Mouse (Mus musculus): ENCODE results near the gene Gm28043. TPM values are rescaled to one million over a fixed set of nuclear protein-coding genes. Genes with fewer than 3 reads are reported as not detected.

The Gm28043 gene
- polyA plus RNA-seq, 1 experiment from 2014 or later: 0.98 TPM

GRCm38 (mm10) chr17:29680174-29680573 is 65.5 kb downstream of the Gm28043 start:
- WGBS (ENCODE audit: insufficient replicate concordance): 78% methylated on average over 2 of the region's 2 CpGs
- Histone ChIP-seq H3K27ac (no peak overlapping the region), H3K36me3 (peaks cover 98% of the 10 kb centered on the region), H3K4me2 (no peak overlapping the region), H3K4me1 (replicated peaks) (peaks cover 28% of the 10 kb centered on the region), H3K4me3 (replicated peaks) (no peak overlapping the region), H3K27me3 (no peaks in the 10 kb centered on the region), H3K9me3 (replicated peaks) (no peaks in the 10 kb centered on the region), H3K9ac (no peak overlapping the region)
- DNase-seq (no peak), ATAC-seq (ENCODE audit: low read depth) (no peak)

- Histone ChIP-seq H3K4me1 (replicated peaks) (peaks cover 35% of the 10 kb centered on the region), H3K36me3 (peaks cover 98% of the 10 kb centered on the region), H3K27me3 (no peaks in the 10 kb centered on the region), H3K4me3 (replicated peaks) (no peak overlapping the region), H3K9ac (no peak overlapping the region), H3K27ac (no peak overlapping the region), H3K4me2 (no peak overlapping the region), H3K9me3 (replicated peaks) (no peaks in the 10 kb centered on the region)
- ATAC-seq (ENCODE audit: low read depth): no peak
- no peak for DNase-seq
- WGBS (ENCODE audit: insufficient replicate concordance): 75% methylated on average over 2 of the region's 2 CpGs
Measured at GRCm38 (mm10) chr17:29680921-29681320, 66.2 kb downstream of the Gm28043 start.

GRCm38 (mm10) chr17:29681669-29682068 is 67.0 kb downstream of the Gm28043 start:
- Histone ChIP-seq H3K27me3 (no peaks in the 10 kb centered on the region), H3K27ac (no peak overlapping the region), H3K9ac (no peak overlapping the region), H3K4me1 (replicated peaks) (peaks cover 43% of the 10 kb centered on the region), H3K36me3 (peaks cover 98% of the 10 kb centered on the region), H3K9me3 (replicated peaks) (no peaks in the 10 kb centered on the region), H3K4me3 (replicated peaks) (no peak overlapping the region), H3K4me2 (no peak overlapping the region)
- WGBS (ENCODE audit: insufficient replicate concordance): 93% methylated on average over 9 of the region's 9 CpGs
- no peak for ATAC-seq (ENCODE audit: low read depth)
- no peak for DNase-seq

- Histone ChIP-seq H3K36me3 (peaks cover 98% of the 10 kb centered on the region), H3K9ac (no peak overlapping the region), H3K9me3 (replicated peaks) (no peaks in the 10 kb centered on the region), H3K27ac (no peak overlapping the region), H3K27me3 (no peaks in the 10 kb centered on the region), H3K4me3 (replicated peaks) (no peak overlapping the region), H3K4me1 (replicated peaks) (peaks cover 49% of the 10 kb centered on the region), H3K4me2 (no peak overlapping the region)
- 84% methylated on average over 7 of the region's 7 CpGs for WGBS (ENCODE audit: insufficient replicate concordance)
- ATAC-seq (ENCODE audit: low read depth) (no peak), DNase-seq (no peak)
Measured at GRCm38 (mm10) chr17:29682261-29682660, 67.6 kb downstream of the Gm28043 start.

GRCm38 (mm10) chr17:29683127-29683526 is 68.5 kb downstream of the Gm28043 start:
- 81% methylated on average over 2 of the region's 2 CpGs for WGBS (ENCODE audit: insufficient replicate concordance)
- H3K27me3 ChIP-seq: no peaks in the 10 kb centered on the region
- peaks cover 57% of the 10 kb centered on the region for H3K4me1 ChIP-seq (replicated peaks)
- DNase-seq (no peak), ATAC-seq (ENCODE audit: low read depth) (no peak)
- peaks cover 98% of the 10 kb centered on the region for H3K36me3 ChIP-seq
- no peak overlapping the region for H3K27ac ChIP-seq
- H3K4me2 ChIP-seq: no peak overlapping the region
- H3K9me3 ChIP-seq (replicated peaks): no peaks in the 10 kb centered on the region
- H3K9ac ChIP-seq: peak overlapping the region; percentile 27; the same call in 1 of the 2 replicates
- no peak overlapping the region for H3K4me3 ChIP-seq (replicated peaks)

GRCm38 (mm10) chr17:29684275-29684674 is 69.6 kb downstream of the Gm28043 start:
- peak; percentile 68 for ATAC-seq (ENCODE audit: low read depth)
- 33% methylated on average over 4 of the region's 4 CpGs for WGBS (ENCODE audit: insufficient replicate concordance)
- Histone ChIP-seq H3K36me3 (peaks cover 98% of the 10 kb centered on the region), H3K4me3 (replicated peaks) (no peak overlapping the region), H3K27ac (peak overlapping the region; percentile 82), H3K4me2 (no peak overlapping the region), H3K9me3 (replicated peaks) (no peaks in the 10 kb centered on the region), H3K4me1 (replicated peaks) (peaks cover 57% of the 10 kb centered on the region), H3K9ac (peak overlapping the region; percentile 49; the same call in 1 of the 2 replicates), H3K27me3 (no peaks in the 10 kb centered on the region)
- DNase-seq: peak; percentile 31

- H3K9me3 ChIP-seq (replicated peaks): no peaks in the 10 kb centered on the region
- peak; percentile 85 for ATAC-seq (ENCODE audit: low read depth)
- H3K9ac ChIP-seq: peak overlapping the region; percentile 48
- H3K36me3 ChIP-seq: peaks cover 100% of the 10 kb centered on the region
- H3K4me1 ChIP-seq (replicated peaks): peaks cover 60% of the 10 kb centered on the region
- DNase-seq: peak; percentile 67
- WGBS (ENCODE audit: insufficient replicate concordance): 51% methylated on average over 5 of the region's 5 CpGs
- peak overlapping the region; percentile 82 for H3K27ac ChIP-seq
- H3K27me3 ChIP-seq: no peaks in the 10 kb centered on the region
- H3K4me2 ChIP-seq: peak overlapping the region; percentile 28
- no peak overlapping the region for H3K4me3 ChIP-seq (replicated peaks)
Measured at GRCm38 (mm10) chr17:29686771-29687170, 72.1 kb downstream of the Gm28043 start.

GRCm38 (mm10) chr17:29687373-29687772 is 72.7 kb downstream of the Gm28043 start:
- H3K9ac ChIP-seq: peak overlapping the region; percentile 8; the same call in 1 of the 2 replicates
- no peaks in the 10 kb centered on the region for H3K27me3 ChIP-seq
- WGBS (ENCODE audit: insufficient replicate concordance): 73% methylated on average over 6 of the region's 6 CpGs
- H3K4me1 ChIP-seq (replicated peaks): peaks cover 60% of the 10 kb centered on the region
- H3K4me3 ChIP-seq (replicated peaks): no peak overlapping the region
- DNase-seq: no peak
- H3K27ac ChIP-seq: peak overlapping the region; percentile 82
- H3K4me2 ChIP-seq: no peak overlapping the region
- H3K36me3 ChIP-seq: peaks cover 99% of the 10 kb centered on the region
- no peaks in the 10 kb centered on the region for H3K9me3 ChIP-seq (replicated peaks)
- ATAC-seq (ENCODE audit: low read depth): no peak

- 95% methylated on average over 10 of the region's 10 CpGs for WGBS (ENCODE audit: insufficient replicate concordance)
- no peak for DNase-seq
- H3K27ac ChIP-seq: no peak overlapping the region
- no peak overlapping the region for H3K4me2 ChIP-seq
- H3K4me3 ChIP-seq (replicated peaks): no peak overlapping the region
- H3K4me1 ChIP-seq (replicated peaks): peaks cover 50% of the 10 kb centered on the region
- no peak overlapping the region for H3K9ac ChIP-seq
- ATAC-seq (ENCODE audit: low read depth): no peak
- no peaks in the 10 kb centered on the region for H3K9me3 ChIP-seq (replicated peaks)
- no peaks in the 10 kb centered on the region for H3K27me3 ChIP-seq
- H3K36me3 ChIP-seq: peaks cover 96% of the 10 kb centered on the region
Measured at GRCm38 (mm10) chr17:29688610-29689009, 73.9 kb downstream of the Gm28043 start.

- Histone ChIP-seq H3K36me3 (peaks cover 96% of the 10 kb centered on the region), H3K9ac (no peak overlapping the region), H3K27ac (peak overlapping the region; percentile 18; the same call in 1 of the 2 replicates), H3K27me3 (no peaks in the 10 kb centered on the region), H3K4me1 (replicated peaks) (peaks cover 34% of the 10 kb centered on the region), H3K9me3 (replicated peaks) (no peaks in the 10 kb centered on the region), H3K4me2 (no peak overlapping the region), H3K4me3 (replicated peaks) (no peak overlapping the region)
- ATAC-seq (ENCODE audit: low read depth) (no peak), DNase-seq (no peak)
- 59% methylated on average over 6 of the region's 6 CpGs for WGBS (ENCODE audit: insufficient replicate concordance)
Measured at GRCm38 (mm10) chr17:29690257-29690656, 75.6 kb downstream of the Gm28043 start.

GRCm38 (mm10) chr17:29692827-29693226 is 78.2 kb downstream of the Gm28043 start:
- no peak overlapping the region for H3K4me2 ChIP-seq
- H3K9ac ChIP-seq: no peak overlapping the region
- peaks cover 8% of the 10 kb centered on the region for H3K4me1 ChIP-seq (replicated peaks)
- H3K4me3 ChIP-seq (replicated peaks): no peak overlapping the region
- H3K9me3 ChIP-seq (replicated peaks): no peaks in the 10 kb centered on the region
- no peak overlapping the region for H3K27ac ChIP-seq
- DNase-seq (no peak), ATAC-seq (ENCODE audit: low read depth) (no peak)
- 78% methylated on average over 2 of the region's 2 CpGs for WGBS (ENCODE audit: insufficient replicate concordance)
- H3K36me3 ChIP-seq: peaks cover 91% of the 10 kb centered on the region
- H3K27me3 ChIP-seq: no peaks in the 10 kb centered on the region

GRCm38 (mm10) chr17:29693571-29693970 is 78.9 kb downstream of the Gm28043 start:
- 55% methylated on average over 2 of the region's 2 CpGs for WGBS (ENCODE audit: insufficient replicate concordance)
- Histone ChIP-seq H3K9ac (no peak overlapping the region), H3K9me3 (replicated peaks) (no peaks in the 10 kb centered on the region), H3K4me2 (no peak overlapping the region), H3K36me3 (peaks cover 91% of the 10 kb centered on the region), H3K27ac (no peak overlapping the region), H3K27me3 (no peaks in the 10 kb centered on the region), H3K4me3 (replicated peaks) (no peak overlapping the region), H3K4me1 (replicated peaks) (peaks cover 3% of the 10 kb centered on the region; the same call in 1 of the 2 replicates)
- DNase-seq: no peak
- ATAC-seq (ENCODE audit: low read depth): no peak
